Mouse (Mus musculus) left cerebral cortex, postnatal 25 days (tissue): ENCODE measurements at regions not wholly inside any gene's neighbourhood (a gene's known extent, or its start where the extent isn't known, plus 50 kb on each side); places are given as distances from the start of the nearest gene placed in this dataset.

Experiments
- DNase-seq, 2 experiments: peaks; one replicate each; pipeline ENCODE4 v3.0.0; 2022; ENCODE audit warnings: low spot score in 2 of 2, mixed read lengths in 1 of 2
- intact Hi-C: fragments of 180-260 bp; cut with DNase I; formaldehyde crosslinking; loops from one replicate; pipeline ENCODE4 v1.15.1; 2025

DNA sequence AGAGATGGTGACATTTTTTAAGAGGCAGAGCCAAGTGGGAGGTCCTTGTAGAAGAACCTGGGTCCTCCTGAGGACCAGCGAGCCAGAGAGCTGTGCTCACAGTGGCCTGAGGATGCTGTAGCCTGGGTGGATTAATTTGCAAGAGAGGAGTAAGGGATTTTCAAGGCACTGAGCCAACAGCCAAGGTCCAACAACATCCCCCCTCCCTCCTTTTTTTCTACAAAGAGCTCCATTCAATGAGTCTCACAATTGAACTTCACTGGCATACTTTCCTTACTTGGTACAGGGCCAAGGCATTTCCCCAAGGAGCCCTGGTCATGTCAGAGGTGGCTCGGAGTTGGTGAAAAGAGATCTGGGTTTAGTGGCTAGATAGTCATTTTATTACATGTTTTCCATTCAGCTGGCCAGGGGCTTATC, 209.8 kb downstream of the Wdr11 start:
- intact Hi-C loops, result no loop called here
- DNase-seq, result peak in 1 of 2 experiments; percentile 41

DNA sequence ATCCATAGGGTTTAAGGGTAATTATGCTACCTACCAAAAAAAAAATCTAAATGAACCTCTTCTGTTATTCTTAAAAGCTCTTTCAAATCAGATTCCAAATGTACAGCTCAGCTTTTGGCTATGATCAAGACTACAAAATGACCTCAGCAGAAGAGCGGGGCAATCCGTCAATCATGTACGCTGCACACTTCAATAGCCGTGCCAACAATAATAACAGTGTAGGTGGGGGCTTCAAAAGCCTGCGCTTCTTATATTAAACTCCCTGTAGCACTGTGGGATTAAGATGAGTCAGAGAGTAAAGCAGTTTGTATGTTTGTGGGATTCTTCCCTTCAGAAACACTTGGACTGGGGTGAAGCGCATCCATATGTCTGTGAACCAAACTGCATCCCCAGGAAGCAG, 210.5 kb downstream of the Wdr11 start:
- intact Hi-C loops, result no loop called here
- no peak for DNase-seq

DNA sequence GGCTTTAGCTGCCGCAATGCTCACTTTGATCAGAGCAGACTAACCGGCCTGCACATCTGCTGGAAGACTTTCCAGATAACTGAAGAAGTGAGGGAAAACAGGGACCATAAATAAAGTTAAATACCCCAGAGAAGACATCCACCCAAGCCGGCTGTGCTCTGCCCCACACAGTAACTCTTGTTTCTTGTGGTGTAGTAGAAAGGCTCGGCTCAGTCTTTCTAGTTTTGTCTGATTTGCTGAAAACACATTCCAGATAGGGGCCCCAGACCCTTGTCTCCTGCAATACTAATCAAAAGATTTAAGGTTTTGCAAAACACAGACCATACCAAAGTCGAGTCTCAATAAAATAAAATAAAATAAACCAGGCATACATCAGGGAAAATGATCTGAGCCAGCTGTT, 213.7 kb downstream of the Wdr11 start:
- intact Hi-C loops, result no loop called here
- no peak for DNase-seq

DNA sequence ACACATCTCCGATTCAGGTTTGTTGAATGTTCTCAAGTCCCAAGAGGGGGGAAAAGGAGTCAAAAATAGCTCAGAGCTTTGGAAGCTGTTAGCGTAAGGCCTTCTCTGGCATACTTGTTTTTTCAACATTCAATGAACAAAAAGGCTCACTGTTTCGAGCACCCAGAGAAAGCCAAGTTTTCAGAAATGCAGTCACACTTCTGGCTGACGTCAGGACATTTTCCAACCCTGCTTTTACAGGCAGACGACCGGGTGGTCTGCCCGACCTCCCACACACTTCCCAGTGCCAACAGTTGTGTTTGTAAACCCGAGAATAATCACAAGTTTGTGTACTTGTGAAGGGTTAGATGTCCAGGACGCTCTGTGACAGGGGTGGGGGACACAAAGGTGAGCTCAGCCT, 218.5 kb downstream of the Wdr11 start:
- intact Hi-C loops, result no loop called here
- DNase-seq, result peak in 1 of 2 experiments; percentile 18

DNA sequence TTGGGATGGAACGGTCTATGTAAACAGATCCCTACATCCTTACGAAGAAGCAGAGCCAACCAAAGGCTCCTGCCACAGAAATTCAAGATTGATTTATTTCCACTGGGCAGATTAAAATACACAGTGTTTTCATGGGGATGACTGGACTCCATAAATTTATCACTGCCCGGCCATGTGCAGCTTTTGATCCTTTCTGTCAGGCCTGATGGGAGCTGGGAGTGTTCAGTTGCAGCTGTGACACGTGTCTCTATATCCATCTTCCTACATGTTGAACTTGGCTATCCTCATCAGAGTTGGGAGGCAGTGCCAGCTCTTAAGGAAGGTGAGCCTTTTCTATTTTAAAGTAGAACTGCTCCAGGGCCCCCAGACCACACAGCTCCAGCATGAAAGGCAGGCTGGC, 218.9 kb downstream of the Wdr11 start:
- no peak for DNase-seq
- intact Hi-C loops, result no loop called here

DNA sequence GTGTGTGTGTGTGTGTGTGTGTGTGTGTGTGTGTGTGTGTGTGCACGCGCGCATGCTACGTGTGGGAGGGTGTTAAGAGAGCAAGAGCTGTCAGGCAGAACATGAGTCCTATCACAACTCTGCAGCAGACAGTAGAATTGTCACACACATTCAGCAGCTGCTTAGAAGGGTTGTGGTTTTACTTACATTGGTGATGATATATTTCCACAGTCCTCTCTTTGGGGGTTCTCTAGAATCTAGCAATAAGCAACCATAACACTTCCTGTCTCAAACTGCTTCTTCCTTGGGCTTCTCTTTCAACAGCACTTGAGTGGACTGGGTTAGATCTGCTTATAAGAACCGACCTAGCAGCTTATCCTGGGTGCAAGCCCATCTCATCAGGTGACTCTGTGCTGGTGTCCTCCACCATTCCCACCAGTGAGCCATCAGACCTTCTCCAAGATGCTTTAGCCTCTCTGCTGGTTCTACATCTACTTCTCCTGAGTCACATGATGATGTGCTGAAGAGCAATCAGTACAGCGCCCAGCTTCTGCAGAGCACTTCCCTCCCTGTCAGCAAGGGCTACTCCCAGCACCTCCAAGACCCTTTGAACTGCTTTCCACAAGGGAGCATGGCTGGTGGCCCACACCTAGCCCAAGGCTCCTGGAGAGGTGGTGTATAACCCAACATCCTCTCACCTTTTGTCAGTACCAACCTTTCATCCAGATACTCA, 222.6 kb downstream of the Wdr11 start:
- no peak for DNase-seq
- intact Hi-C loops, result no loop called here

DNA sequence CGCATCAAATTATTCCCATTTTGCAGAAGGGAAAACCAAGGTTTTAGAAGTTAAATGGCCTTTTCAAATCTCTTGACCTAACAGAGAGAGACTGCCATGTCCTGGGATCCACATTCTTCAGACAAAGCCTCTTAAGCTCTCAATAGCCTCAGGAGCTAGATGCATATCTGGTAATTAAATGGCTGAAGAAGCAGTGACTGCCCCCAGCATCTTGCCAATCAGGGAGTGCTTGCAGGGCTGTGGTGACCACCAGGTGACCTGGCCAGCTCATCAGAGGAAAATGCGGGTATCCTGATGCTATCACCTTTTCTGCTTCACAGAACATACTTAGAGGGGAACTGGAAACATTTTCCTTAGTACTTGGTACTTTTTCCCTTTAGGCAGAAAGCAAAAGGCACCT, 227.2 kb downstream of the Wdr11 start:
- intact Hi-C loops, result no loop called here
- DNase-seq, result no peak

DNA sequence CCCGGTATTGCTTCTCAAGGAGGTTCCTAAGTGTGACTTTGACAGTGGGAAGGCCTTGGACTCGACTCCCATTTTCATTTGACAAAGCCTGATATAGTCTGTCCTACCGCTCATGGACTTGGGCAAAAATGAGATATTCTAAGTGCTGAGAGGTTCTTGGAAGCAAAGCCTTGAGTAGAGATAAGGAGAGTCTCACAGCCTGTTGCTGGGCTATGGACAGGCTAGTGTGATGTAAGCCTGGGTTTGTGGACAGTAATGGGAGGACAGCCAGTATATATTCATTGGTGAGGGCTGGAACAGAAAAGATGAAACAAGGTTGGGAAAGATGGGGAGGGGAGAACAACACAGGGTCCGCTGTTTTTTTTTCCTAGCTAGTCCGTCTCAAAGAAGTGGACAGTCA, 228.0 kb downstream of the Wdr11 start:
- intact Hi-C loops, result no loop called here
- no peak for DNase-seq

DNA sequence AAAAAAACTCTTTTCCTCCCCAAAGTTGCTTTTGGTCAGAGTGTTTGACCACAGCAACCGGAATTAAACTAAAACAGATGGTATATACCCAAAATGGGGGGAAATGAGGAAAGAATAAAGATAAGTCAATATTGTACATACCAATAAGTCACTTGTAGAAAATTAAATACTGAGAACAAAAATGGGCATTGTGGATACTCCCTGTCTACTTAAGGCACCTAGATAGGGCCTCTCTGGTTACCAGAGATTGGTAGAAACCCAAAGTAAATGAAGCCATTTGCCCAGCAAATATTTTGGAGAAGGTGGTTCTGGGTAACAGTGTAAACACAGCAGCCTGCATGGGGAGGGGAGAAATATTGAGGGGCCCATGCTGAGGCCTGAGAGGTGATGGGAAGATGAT, 237.3 kb downstream of the Wdr11 start:
- no peak for DNase-seq
- intact Hi-C loops, result no loop called here

DNA sequence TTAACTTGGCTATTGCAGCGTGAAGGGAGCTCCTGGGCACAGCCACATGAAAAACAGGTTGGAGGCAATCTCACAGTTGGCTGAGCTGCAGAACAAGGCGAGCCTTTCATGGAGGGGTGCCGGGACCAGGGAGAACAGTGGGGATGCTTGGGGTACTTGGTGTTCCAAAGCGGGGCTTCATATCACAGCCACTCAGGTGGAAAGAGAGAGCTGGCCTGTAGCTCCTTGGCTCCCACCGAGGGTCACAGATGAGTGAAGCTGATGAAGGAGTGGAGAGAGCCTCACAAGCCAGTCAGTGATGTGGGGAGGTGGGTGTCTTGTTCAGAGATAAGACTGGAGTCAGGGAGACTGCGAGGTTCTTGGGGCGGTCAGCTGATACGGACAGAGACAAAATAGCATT, 241.2 kb downstream of the Wdr11 start:
- no peak for DNase-seq
- intact Hi-C loops, result no loop called here

DNA sequence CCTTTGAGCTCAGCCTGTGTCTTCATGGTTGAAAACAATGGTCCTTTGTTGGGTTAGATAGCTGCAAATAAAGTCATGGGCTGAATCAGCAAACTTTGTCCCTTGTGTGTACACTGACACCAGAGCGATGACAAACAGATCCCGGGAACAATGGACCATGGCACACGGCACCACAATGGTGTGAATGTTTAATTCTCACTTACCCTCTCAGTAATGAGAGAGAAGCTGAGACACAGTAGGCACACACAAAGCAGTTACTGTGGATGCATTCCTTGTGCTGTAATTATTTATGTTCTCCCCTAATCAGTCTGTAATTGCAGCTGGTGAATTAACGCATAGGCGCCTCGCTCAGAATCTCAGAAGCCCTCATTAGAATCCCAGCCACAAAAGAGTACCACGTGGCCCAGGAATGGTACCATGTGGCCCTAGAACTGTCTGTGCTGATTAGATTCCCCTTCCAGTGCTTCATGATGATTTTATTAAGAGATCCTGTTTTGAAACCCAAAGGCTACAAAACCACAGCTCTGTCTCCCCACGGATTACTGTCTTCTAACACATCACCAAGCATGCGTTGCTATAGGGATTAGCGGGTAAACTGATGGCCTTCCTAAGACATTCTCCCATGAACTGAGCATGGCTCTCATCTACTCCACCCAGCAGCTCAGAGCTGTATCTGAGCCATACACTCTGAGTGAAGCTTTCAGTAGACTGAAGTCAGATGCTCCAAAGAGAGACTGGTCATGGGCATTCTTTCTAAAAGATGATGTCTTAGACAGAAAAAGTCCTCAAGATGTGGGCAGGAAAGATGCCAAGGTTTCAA, 250.8 kb downstream of the Wdr11 start:
- peak; percentile 3 to 31 for DNase-seq
- intact Hi-C loops, result no loop called here

DNA sequence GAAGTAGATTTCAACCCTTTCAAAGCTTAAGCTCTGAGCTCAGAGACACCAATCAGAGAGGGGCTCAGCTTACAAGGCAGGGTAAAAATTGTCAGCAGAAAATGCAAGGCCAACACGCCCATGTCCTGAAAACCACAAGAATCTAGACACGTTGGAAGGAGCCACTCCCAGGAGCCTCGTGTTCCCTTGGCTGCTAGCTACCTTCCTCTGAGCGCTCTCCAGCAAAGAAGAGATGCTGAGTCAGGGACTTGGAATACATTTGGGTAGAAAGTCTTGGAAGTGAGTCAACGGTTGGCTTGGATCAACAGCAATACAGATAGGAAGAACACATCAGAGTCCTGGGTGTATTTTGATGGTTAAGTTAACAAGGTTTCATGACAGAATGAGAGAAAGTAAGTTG, 255.5 kb downstream of the Wdr11 start:
- peak in 1 of 2 experiments; percentile 51 for DNase-seq
- intact Hi-C loops, result no loop called here

DNA sequence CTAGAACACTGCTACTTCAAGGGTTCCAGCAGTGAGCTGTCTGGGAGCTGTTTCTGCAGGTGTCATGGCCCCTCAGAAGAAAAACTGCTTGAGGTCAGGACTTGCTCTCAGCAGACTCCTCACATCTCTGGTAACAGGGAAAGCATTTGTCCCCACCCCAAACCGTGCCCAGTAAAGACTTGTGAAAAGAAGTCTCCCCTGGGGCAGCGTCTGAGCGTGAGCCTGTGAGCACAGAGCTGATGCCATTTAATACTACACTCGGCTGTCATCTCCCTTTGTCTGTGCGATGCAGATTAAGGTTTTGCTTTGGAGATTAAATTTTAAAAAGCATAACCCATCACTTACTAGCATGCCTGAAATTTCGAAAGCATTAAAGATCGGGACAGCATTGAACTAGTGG, 261.9 kb downstream of the Wdr11 start:
- intact Hi-C loops, result no loop called here
- no peak for DNase-seq

DNA sequence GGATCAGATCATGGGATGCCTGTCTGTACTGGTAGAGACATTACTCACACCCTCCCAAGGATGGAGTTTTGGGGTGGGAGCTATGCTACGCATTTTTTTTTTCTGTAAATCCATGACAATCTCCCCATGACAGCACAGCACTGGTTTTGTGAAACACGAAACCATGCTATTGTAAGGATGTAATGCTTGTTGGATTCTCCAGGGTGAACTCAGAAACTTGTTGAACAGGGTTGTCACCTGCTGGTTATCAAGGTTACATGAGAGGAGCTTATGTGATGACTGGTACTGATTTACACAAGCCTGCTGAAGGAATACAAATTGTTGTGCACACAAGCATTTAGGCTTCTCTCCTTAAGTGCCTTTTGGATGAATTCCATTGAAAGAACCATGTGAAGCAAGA, 263.3 kb downstream of the Wdr11 start:
- no peak for DNase-seq
- intact Hi-C loops, result no loop called here

DNA sequence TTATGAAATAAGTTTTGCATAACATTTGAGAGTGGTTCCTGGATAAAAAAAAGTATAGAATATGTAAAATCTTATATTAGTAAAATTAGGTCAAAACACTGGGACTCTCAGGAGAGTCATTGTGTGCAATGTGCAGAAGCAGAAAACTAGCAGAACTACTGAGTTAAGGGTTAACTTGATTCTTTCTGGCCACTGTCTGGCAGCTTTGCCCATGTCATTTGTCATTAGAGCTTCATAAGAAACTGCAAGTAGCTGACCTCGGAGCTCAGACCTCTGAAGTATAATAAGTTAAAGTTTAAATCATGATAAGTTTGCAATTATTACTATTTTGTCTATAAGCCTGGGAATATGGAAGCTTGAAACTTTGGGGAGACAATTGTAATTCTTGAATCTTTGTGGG, 271.3 kb downstream of the Wdr11 start:
- intact Hi-C loops, result no loop called here
- DNase-seq, result no peak

DNA sequence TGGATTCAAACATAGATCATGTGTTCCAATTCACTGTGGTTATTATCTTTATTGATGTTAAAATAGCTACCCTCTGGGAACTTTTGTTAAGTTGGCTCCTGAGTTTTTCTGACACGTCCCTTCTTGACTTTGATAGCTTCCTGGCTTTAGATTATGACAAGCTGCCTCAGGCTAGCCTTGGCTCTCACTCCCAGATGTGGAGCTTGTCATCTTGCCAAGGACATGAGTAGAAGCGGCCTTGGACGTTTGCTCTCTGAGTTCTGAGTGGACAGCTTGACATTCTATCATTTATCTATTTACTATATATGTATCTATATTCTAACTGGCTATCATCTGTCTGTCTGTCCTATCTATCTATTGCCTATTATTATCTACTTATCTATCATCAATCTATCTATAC, 273.9 kb downstream of the Wdr11 start:
- intact Hi-C loops, result no loop called here
- no peak for DNase-seq

DNA sequence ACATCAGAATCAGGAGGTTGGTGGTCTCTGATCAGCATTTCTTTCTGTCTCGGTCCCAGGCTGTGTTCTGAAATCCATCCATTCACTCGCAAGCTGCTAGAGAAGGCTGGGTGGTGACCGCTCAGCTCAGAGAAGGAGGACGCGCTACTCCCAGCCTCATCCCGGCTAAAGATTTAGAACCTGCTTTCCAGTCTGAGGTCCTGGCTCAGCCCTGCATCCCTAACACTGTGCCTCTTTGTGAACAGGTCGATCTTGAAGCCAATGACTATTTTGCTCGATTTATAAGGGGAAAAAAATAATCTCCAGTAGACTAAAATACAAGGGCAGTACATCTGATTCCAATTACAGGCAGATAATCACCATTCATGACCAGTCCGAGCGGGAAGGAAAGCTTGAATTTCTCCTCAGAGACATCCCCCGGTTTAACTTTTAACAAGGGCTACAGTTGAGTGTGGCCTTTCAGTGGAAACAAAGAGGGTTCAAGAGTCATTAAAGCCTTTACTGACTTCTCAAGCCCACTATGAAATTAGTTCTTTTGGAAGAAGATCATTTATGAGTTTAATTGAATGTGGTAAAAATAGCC, 280.6 kb downstream of the Wdr11 start:
- no peak for DNase-seq
- intact Hi-C loops, result no loop called here

DNA sequence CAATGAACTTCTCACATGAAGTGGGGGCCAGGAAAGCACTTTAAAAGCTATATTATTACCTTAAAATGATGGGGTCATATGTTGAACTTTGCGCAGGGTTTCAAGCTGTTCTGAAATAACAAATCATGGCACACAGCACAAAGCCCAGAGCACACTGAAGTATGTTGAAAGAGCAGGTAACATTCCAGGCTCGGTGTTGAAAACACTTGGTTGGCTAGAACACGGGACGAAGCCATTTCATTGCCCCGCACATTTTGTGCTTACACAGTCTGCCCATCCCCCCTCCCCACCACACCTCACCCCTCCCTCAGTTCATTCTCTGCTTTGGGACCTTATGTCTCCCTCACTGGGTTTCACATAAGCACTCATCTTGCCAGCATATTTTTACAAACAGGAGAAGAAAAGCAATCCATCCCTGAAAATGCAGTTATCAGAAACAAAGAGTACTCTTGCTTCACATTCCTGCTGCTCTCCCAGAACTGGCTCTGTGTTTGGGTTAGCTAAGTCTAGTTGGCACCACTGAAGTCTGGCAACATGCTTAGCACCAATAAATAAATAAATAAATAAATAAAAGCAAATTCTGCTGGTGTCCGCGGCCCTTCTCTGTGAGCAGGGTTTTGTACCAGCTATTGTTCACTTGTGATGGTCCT, 284.7 kb downstream of the Wdr11 start:
- intact Hi-C loops, result no loop called here
- DNase-seq, result no peak

DNA sequence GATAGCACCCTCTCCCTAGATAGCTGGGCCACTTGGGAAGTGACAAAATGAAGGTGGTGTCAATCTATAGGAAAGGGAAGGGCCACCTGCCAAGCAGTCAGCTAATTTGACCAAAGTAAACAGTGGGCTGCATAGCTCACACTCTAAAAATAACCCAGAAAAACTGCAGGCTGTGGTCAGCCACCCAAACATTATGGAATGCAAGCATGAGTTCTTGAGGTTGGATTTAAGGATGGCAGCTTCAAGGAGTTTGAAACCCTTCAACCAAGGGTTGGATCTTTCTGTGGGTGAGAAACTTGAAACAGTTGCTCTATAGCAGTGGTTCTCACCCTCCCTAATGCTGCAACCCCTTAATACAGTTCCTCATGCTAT, 285.2 kb downstream of the Wdr11 start:
- intact Hi-C loops, result no loop called here
- no peak for DNase-seq

DNA sequence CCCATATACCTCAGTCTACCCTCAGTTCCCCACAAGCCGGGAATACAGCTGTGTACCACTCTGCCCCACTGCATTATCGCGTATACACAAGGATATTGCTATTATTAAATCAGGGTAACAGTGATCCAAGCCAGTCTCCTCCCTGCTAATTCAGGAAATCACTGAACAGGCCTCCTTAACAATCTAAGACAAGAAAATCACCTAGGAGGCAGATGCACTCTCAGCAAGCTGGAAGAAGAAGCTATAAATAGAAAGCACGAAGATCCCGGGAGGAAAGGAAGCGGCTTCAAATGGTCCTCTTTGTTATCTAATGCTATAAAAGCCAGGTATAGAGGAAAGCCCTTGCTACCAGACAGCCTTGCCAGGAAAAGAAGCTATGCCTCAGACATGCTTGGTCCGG, 304.6 kb downstream of the Wdr11 start:
- no peak for DNase-seq
- intact Hi-C loops, result no loop called here

DNA sequence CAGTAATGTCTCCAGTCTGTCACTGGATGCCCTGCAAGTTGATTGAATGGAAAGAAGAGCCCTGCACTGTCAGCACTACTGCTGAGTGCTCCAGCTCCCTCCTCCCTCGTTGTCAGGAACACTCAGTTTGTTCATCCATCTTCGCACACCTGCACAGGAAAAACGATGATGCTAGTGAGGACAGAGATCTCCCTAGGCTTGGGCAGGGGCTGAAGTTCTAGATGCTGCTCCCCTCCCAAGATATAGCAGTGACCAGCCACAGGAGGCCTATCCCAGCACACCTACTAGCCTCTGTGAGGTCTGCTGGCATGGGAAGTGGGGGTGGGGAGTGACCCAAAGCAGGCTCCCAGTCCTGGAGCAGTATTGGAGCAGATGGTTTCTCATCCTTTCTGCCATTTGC, 305.8 kb downstream of the Wdr11 start:
- intact Hi-C loops, result no loop called here
- DNase-seq, result no peak
